Mouse (Mus musculus): Measurements from ENCODE around the gene Gm28047.

- TF ChIP-seq CTCF (IDR thresholded peaks at IDR 0.05), result no peak
- TF ChIP-seq EP300 (IDR thresholded peaks at IDR 0.05; ENCODE audit: insufficient read depth, low read depth, low read length), result no peak
- no peak for TF ChIP-seq POLR2A (IDR thresholded peaks at IDR 0.05; ENCODE audit: insufficient read depth, low read depth, low read length)
These were observed 44.7 kb upstream of the Gm28047 start for GRCm38 (mm10) chr15:102669571-102669970.
